Mouse (Mus musculus) cerebellum, postnatal 10 days (tissue): ENCODE data around the gene Gm19410.

Experiments
- DNase-seq, 2 experiments: peaks; one replicate each; pipeline ENCODE4 v3.0.0; 2021; ENCODE audit warnings: mixed read lengths in 2 of 2

Gm19410 gene

DNA sequence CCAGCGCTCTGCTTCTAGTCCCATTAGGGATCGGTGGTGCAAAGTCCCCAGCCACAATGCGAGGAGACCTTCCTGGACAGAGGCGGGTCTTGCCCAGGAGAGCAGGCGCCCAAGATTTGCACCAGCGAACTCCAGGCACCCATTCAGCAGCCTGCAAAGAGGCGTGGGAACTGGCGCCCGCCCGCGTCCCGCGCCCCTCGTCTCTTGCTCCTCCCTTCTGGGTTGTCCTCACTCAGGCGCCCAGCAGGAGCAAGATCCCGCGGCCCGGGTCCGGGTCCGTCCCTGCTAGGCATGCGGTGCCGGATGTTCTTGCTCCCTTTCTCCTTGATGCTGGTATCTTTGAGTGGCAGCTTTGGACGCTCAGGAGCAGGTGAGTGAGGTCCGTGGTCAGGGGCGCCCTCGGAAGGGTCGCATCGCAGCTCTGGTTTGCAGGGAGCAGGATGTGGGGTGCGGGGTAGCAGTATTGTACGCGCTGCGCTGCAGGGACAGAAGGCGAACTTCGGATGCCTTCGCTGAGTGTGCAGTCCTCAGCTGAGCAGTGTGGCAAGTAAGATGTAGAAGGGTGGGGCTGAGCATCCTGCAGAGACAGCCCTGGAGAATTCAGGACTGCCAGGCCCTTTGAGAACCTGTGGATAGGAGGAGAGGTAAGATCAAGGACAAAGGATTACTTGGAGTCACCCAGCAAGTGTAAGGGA, at the start of gene Gm19410:
TSS of gene Gm19410 (plus strand) at position 292 of the 695 bp plus-strand sequence.
- DNase-seq, result peak; percentile 22 to 38

DNA sequence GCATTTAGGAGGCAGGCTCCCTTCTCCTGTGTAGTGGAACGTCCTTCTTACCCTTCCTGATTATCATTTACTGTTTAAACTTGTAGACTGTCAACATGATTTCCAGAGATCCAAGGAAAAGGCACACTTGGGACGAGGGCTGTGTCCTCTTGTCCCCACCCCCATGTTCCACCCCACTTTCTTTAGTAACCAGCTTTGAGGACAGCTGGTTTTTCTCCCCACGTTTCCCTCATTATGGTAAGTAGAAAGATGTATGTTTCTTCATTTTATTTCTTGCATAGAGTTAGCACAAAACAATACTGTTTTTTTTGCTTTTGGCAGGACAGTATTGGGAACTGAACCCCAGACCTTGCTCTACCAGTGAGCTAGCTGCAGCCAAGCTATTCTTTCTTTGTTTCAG, 34.8 kb upstream of the Gm19410 start:
- DNase-seq, result no peak

DNA sequence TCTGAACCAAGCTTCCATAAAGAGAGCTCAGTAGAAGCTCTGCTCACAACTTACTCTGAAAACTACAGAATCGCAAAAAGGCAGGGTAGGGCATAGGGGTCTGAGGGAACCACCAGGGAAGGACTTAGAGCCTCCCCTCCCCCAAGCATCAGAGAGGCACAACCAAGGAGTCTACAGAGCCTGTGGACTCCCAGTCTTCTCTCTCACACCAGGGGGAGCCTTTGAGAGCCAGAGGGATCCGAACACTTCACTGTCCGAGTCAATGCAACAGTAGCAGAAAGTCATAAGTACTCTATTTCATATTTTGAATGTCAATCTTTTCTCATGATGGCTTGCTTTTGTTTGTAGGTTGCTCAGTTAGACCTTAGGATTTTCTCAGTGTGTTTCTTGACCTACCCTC, 30.2 kb upstream of the Gm19410 start:
- DNase-seq, result peak in 1 of 2 experiments; percentile 21

DNA sequence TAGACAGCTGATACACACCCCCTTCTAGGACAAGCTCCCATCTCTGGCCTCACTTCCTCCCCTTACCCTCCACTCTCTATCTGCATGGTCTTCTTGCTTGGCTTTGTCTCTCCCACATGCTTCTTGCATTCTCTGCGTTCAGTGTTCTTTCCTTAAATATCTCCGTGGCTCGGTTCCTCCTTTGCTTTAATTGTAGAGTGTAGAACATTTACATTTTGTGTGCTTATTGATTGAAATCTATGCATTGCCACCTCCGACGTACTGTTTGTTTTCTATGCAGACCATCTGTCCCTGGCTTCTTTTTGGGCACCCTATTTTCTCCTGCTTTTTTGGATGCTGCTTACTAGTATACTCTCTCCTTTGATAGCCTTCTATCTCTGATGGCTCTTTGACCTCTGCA, 9.4 kb upstream of the Gm19410 start:
- DNase-seq, result no peak

DNA sequence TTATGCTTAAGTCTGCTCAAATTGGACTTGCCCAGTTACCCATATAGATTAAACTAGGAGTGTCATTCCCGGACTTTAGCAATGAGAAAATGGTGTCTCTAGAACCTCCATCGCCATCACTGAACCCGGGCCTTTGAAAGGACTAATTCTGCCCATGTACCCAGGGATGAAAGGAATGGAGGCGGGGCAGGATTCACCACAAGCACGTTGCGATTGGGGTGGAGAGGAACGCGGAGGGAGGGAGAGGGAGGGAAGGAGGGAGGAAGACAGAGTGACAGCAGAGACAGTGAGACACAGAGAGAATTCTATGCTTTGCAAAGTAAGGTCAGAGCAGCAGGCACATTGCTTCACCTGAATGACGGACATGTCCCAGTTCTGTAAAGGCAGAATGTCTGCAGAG, 570 bp upstream of the Gm19410 start:
- no peak for DNase-seq

DNA sequence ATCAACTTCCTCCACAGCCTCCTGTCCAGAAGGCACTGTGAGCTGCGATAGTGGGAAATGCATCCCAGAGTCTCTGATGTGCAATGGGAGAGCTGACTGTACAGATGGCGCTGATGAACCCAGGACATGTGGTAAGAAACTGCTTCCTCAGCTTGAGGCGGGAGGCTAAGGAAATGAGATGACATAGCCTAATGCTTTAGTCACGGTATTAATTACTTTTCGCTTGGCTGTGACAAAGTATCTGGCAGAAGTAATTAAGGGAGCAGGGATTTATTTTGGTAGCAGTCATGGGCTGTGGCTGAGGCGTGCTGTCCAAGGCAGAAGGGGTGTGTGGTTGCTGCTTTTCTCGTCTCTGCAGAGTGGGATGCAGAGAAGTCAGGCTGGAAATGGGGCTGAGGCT, 7.9 kb downstream of the Gm19410 start:
- DNase-seq, result peak; percentile 53 to 62
